Mouse (Mus musculus): ENCODE data around the gene Naa30. TPM values are rescaled to one million over a fixed set of nuclear protein-coding genes. Genes with fewer than 3 reads are reported as not detected.

Naa30 gene
- total RNA-seq, 2 experiments from 2014 or later = 16.3 to 18.3 TPM

DNA sequence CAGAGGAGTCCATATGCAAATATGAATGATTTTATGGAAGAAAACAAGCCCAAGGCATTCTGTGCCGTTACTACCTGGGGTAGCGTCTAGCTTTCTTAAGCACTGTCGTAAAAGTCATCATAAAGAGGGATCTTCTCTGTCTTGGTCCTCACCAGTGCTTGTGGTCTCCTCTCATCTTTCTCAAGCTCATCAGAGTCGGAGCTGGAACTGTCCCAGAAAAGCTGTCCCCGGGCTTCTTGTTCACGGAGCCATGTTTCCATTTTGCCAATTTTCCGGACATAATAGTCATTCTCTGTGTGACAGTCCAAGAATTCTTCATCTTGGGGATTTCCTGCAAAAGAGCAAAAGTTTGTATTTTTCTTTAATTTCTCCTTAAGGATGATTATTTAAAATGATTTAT is 54.4 kb downstream of the Naa30 start:
- DNase-seq = no peak

DNA sequence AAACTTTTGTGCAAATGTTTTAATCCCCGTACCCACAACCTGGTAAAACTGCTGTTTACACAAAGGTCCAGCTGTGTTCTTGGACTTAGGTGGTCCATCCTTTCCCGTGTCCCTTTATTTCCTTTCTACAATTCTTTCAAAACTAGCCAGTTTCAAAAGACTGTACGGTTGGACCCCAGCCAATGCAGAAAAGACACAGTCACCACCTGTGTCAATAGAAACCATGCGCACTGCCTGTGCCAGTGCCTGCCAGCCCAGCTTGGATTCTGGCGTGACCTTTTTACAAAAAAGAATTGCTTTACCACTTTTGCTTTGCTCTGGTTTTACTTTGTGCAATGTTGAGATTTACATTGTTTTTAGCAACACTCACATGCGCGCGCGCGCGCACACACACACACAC is 55.0 kb downstream of the Naa30 start:
- no peak for DNase-seq

DNA sequence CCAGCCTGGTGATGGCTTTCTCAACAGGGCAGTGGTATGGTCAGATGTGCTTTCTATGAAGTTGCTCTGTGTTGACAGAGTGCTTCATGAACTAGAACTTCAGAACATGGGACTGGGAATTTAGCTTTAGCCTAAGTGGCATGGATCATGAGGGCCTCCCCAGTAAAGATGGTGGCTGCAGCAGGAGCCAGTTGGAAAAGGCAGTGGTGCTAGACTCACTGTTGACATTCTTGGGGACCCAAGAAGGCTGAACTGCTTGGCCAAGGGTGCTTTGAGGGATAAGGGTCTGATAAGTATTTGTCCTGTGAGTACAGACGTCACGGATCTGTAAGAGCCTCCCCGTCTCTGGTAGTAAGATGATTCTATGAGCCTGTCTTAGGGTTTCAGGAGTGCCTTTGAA is 59.8 kb downstream of the Naa30 start:
- no peak for DNase-seq

DNA sequence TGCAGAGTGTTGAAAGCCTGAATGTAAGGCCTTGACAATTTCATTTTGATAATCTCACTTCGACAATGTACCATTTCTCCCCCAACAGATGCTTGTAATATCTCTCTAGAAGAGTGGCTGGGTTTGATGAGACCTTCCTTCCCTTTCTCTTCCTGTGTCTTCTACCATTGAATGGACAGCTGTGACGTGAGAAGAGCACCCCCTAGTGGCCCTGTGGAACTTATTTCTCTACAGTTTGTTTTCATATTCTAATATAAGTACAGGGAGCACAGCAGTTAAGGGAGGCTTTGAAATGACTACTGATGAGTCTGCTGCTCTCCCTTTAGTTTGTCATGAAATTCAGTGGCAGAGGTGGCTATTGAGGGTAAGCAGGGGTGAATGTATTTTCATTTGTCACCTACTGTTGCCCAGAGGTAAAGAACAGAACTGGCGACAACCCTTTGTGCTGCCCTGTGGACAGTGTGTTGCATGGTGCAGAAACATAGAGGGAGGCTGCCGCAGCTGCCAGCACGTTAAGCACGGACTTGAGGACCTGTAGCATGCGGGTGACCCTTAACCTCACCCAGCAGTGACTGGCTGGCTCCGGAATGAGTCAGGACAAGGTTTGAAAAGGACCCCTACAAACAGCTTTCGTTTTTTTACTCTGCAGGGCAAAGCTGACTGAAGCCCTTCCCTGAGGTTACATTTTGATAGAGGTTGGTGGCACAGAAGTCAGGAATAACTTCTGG is 62.9 kb downstream of the Naa30 start:
- DNase-seq = no peak

DNA sequence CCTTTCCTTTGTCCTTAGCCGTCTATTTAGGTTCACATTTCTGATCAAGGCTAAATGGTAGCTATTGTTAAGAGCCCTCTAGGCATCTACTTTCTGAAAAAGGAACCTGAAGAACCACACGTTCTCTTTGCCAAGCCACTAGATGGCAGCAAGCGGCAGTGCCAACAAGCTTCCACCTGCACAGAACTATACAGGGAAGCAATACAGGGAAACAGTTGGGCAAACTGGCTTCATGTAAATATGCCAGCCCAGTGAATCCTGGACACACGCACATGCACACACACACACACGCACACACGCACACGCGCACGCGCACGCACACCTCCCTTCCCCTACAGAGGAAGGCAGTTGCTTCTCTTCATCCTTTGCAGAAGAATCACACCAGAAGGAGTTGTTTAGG is 66.2 kb downstream of the Naa30 start:
- DNase-seq = no peak

Other genes with a start within 250 kb of the Naa30 start
- 10 to 100 TPM in 1 of 2 experiments, 1 to 10 TPM in 1; 8.9 to 10.7 TPM for gene Ap5m1, start 106.1 kb upstream of the Naa30 start, total RNA-seq (2021)
- 10 to 100 TPM; 17.6 to 18.5 TPM for gene Exoc5, start 105.6 kb upstream of the Naa30 start, total RNA-seq (2021)
- gene ccdc198, start 73.2 kb downstream of the Naa30 start, total RNA-seq (2021) = not detected